Mouse (Mus musculus) forebrain, embryonic 10.5 days (tissue): Measurements from ENCODE around the gene Nalcn. TPM values are rescaled to one million over a fixed set of nuclear protein-coding genes. Genes with fewer than 3 reads are reported as not detected.
"Not testable (repeated sequence)": the region's sequence is repeated elsewhere in the genome, so short reads cannot be mapped to it uniquely, and the experiment has no call there.

Source experiments
- DNase-seq: peaks from one replicate; pipeline ENCODE4 v3.0.0-alpha.2; 2017; ENCODE audit warnings: low spot score; ENCODE audit errors: extremely low spot score
- H3K27ac ChIP-seq: fragments of 300-500 bp; sonication (generic); 2 replicates; pipeline ENCODE4 v1.5.1; 2016; ENCODE audit warnings: mild to moderate bottlenecking
- H3K27me3 ChIP-seq: fragments of 300-500 bp; sonication (generic); 2 replicates; pipeline ENCODE4 v1.6.1; 2016; ENCODE audit warnings: mild to moderate bottlenecking; ENCODE audit not compliant: poor library complexity, severe bottlenecking
- H3K36me3 ChIP-seq: fragments of 300-500 bp; sonication (generic); replicated peaks from 2 replicates; pipeline ENCODE4 v1.6.1; 2016; ENCODE audit warnings: mild to moderate bottlenecking, moderate library complexity
- H3K4me1 ChIP-seq: fragments of 300-500 bp; sonication (generic); 2 replicates; pipeline ENCODE4 v1.6.1; 2016
- H3K4me3 ChIP-seq: fragments of 300-500 bp; sonication (generic); 2 replicates; pipeline ENCODE4 v1.5.1; 2016; ENCODE audit warnings: mild to moderate bottlenecking, moderate library complexity
- H3K9me3 ChIP-seq: fragments of 300-500 bp; sonication (generic); 2 replicates; pipeline ENCODE4 v1.6.1; 2016; ENCODE audit warnings: mild to moderate bottlenecking, moderate library complexity
- WGBS: fragments of 180-500 bp; shearing (Covaris S2); methylation state at CpG from one replicate; pipeline ENCODE4 v1.1.7; 2016; 5-methylcytosine and 5-hydroxymethylcytosine counted together
- polyA plus RNA-seq: library from polyadenylated mRNA; unstranded; fragments of >200 nt; fragmentation: Nextera tagmentation; extraction: Ambion mirVana; gene quantifications from 2 replicates; pipeline ENCODE4 v1.2.1, GENCODE M21; 2016

Nalcn gene
- polyA plus RNA-seq = 1.5 and 1.8 TPM in 2 replicates

DNA sequence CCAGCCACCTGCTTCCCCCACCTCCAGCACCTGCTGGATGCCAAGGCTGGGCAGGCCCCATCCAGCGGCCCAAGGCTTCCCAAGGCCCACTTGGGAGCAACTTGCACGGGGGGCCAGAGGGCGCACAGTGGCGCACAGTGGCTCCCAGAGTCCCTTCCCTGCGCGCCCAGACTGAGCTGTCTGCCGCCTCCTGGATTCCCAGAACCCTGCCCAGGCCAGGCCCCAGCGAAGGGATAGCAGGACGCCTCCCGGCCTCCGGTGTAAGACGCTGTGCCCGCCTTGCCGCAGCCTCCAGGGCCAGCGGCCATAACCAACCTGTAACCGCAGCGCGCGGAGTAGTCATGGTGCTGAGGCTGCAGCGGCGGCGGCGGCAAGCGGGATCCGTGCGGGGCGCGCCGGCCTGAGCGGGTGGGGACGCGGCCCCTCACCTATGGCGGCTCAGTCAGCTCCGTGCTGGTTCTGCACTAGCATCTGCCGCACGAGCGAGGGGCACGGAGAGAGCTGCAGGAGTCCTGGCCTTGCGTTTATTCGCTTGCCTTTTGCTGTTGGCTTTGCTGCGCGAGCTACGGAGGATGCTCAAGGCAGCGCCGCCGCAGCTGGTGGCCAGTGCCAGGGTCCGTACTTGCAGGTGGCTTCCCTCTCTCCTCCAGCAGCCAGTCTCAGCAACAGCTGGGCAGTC, at the start of gene Nalcn:
Gene Nalcn (minus strand): TSS at position 644 of the 679 bp plus-strand sequence.
- H3K9me3 ChIP-seq = no peaks in the 10 kb centered on the region
- H3K27me3 ChIP-seq = peaks cover 21% of the 10 kb centered on the region
- peak; percentile 66 for DNase-seq
- peaks cover 19% of the 10 kb centered on the region for H3K4me1 ChIP-seq
- under 1% methylated on average over 47 of the region's 47 CpGs for WGBS
- H3K4me3 ChIP-seq = peak within 1 kb of the TSS; percentile 66
- H3K27ac ChIP-seq = peak within 1 kb of the TSS; percentile 88
- H3K36me3 ChIP-seq = no peaks in the 10 kb centered on the region

DNA sequence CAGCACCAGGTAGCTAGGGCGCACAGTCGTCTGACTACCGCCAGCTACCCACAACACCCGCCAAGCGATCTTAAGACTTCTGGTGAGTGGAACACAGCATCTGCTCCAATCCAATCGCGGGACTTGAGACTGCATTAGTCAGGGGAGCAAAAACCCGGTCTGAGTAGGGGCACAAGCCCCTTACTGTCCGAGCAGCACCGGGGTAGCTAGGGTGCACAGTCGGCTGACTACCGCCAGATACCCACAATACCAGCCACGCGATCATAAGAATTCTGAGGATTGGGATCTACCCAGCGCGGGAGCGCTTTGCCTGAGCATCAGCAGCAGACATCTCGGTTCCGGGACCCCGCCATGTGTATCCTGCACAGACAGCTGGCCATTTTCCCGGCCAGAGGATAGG, 44.1 kb upstream of the Nalcn start:
- not testable (repeated sequence) for DNase-seq, H3K4me3 ChIP-seq, H3K36me3 ChIP-seq, H3K27me3 ChIP-seq, H3K27ac ChIP-seq, H3K4me1 ChIP-seq, H3K9me3 ChIP-seq
- WGBS = 89% methylated on average over 21 of the region's 21 CpGs

DNA sequence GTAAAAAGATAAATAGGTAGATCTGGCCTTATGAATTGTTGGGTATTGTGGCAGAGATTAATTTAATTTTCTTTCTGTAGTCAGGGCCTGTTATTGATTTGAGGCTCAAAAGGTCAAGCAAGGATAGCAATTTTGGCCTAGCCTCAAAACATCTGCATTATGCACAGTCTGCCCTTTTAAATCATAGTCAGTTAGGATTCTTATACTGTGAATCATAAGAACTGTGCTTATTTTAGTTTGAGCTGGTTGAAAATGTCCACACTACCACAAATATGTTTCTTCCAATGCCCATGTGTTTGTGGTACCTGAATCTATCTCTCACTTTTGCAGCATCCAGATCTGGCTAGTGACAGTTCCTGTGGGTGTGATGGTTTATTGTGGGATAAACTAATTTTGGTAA, 37.5 kb upstream of the Nalcn start:
- Histone ChIP-seq H3K4me1 (peaks cover 11% of the 10 kb centered on the region), H3K36me3 (no peaks in the 10 kb centered on the region), H3K27me3 (no peaks in the 10 kb centered on the region), H3K27ac (no peak overlapping the region), H3K9me3 (no peaks in the 10 kb centered on the region), H3K4me3 (no peak overlapping the region)
- no peak for DNase-seq

DNA sequence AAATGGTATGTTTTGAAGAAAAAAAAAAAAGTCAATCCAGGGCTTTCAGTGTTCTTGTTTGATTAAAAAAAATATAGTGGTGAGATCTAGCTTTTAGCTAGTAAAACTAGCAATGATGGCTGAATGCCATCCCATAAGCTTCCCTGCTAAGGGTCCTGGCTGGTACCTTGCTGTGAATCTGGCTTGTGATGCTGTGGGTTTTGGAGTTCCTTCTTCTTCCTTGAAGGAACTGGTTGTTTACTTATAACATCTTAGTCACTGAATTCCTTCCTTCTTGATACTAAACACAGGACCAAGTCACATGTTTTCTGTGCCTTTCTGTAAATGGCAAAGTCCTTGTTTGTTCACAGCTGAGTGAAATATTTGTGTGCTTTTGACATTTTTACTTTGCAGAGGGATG, 36.3 kb upstream of the Nalcn start:
- H3K27me3 ChIP-seq = no peaks in the 10 kb centered on the region
- H3K4me3 ChIP-seq = no peak overlapping the region
- H3K36me3 ChIP-seq = no peaks in the 10 kb centered on the region
- no peak for DNase-seq
- peaks cover 11% of the 10 kb centered on the region for H3K4me1 ChIP-seq
- H3K27ac ChIP-seq = no peak overlapping the region
- no peaks in the 10 kb centered on the region for H3K9me3 ChIP-seq

DNA sequence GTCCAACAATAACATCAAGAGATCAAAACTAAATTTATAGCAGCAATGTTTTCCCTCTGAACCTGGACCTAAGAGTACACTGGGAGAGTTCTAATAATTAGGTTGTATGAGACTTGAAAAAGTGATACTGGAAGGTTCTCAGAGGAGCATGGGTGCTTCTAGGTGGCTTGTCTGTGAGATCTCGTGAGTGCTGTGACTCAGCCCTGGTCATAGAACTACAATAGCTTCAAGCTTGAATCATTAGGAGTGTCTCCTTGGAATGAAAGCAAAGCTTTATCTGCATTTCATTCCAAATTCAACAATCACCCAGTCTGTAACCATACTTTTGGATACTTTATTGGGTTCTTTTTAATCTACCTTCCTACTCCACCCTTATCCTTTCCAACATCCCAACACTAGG, 35.4 kb upstream of the Nalcn start:
- 88% methylated on average over 1 of the region's 1 CpGs for WGBS
- no peaks in the 10 kb centered on the region for H3K27me3 ChIP-seq
- H3K9me3 ChIP-seq = no peaks in the 10 kb centered on the region

DNA sequence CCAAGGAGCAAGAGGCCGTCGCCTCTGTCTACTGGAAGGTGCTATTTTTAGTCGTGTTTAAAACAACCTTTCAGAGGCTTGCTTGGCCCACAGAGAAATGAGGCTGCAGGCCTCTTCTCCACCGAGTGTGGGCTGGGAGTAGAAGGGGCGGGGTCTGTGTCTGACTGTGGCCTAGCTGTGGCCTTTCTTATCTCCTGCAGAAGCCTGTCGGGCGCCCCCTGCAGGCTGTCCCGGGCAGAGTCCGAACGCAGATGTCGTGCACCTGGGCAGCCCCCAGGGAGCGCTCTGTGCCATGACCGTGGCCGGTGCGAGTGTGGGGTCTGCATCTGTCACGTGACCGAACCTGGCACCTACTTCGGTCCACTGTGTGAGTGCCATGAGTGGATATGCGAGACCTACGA, 34.1 kb upstream of the Nalcn start:
- 22% methylated on average over 20 of the region's 20 CpGs for WGBS
- peaks cover 11% of the 10 kb centered on the region for H3K4me1 ChIP-seq

More for the DNA sequence above, 35.4 kb upstream of the Nalcn start:
- Histone ChIP-seq H3K36me3 (no peaks in the 10 kb centered on the region), H3K4me3 (no peak overlapping the region), H3K27ac (no peak overlapping the region), H3K4me1 (peaks cover 11% of the 10 kb centered on the region)
- no peak for DNase-seq

DNA sequence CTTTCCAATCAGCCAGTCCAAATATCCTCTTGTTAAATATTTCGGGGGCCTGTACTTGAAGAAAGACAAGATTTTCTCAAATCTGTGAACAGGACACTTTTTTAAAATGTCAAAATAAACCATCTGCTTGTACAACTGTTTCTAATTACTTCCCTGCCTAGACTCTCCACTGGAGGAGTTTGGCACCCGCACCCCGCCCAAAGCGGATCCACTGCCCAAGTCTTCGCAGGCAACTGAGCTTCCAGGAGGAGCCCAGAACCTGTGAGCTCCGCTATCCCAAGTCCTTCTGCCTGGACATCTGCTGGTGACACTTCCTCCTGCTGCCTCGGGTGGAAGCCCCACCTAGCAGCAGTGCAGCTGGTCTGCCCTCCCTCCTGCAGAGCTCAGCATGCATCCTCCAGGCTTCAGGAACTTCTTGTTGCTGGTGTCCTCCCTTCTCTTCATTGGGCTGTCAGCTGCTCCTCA, 33.0 kb upstream of the Nalcn start, which contains the start of gene Itgbl1:
Gene Itgbl1 (plus strand): TSS at position 51 of the 465 bp plus-strand sequence.
- Histone ChIP-seq H3K27ac (no peak within 1 kb of the TSS), H3K36me3 (no peaks in the 10 kb centered on the region), H3K9me3 (no peaks in the 10 kb centered on the region), H3K27me3 (no peaks in the 10 kb centered on the region), H3K4me3 (no peak within 1 kb of the TSS), H3K4me1 (peaks cover 11% of the 10 kb centered on the region)
- WGBS = 30% methylated on average over 7 of the region's 7 CpGs
- no peak for DNase-seq

More for the DNA sequence above, 34.1 kb upstream of the Nalcn start:
- no peaks in the 10 kb centered on the region for H3K36me3 ChIP-seq
- DNase-seq = peak; percentile 66
- no peaks in the 10 kb centered on the region for H3K27me3 ChIP-seq
- no peak overlapping the region for H3K27ac ChIP-seq
- H3K9me3 ChIP-seq = no peaks in the 10 kb centered on the region
- no peak overlapping the region for H3K4me3 ChIP-seq

DNA sequence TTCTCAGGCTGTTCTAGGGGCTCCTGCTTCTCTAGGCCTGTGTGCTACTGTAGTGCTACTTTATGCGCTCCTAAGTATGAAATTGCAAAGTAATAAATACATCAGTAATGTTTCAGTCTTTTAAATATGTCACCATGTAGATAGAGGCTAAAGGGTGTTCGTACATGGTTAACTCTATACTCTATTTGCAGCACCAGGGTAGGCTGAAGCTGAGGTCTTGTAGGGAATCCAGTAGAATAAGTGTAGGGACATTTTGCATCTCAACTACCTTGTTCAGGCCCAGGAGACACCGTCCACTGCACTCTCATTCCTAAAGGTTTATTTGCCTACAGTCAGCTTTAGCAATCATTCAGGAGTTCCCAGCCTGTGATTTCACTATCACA, 227 bp upstream of the Nalcn start:
- H3K4me1 ChIP-seq = peaks cover 19% of the 10 kb centered on the region
- peaks cover 21% of the 10 kb centered on the region for H3K27me3 ChIP-seq
- peak overlapping the region; percentile 88 for H3K27ac ChIP-seq
- H3K36me3 ChIP-seq = no peaks in the 10 kb centered on the region
- WGBS = 57% methylated on average over 3 of the region's 3 CpGs
- DNase-seq = no peak
- H3K9me3 ChIP-seq = no peaks in the 10 kb centered on the region
- peak overlapping the region; percentile 66 for H3K4me3 ChIP-seq

DNA sequence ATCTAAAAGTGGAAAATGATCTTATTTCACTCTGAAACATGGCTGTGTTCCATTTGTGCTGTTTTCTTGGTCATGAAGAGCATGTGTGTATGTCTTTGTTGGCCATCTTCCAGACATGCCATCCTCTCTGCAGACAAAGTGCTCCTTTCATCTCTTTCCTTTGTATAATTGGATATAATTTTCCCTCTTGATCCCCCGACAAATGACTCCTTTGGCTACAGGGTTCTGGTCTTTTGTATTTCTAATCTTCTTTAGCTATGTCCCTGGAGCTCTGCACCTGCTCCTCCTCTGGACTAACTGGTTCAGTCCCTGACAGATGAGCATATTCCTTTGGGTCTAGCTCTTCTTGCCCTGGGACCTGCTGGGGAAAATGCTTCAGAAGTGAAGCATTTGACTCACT, 4.0 kb downstream of the Nalcn start:
- H3K4me1 ChIP-seq = peaks cover 19% of the 10 kb centered on the region
- no peaks in the 10 kb centered on the region for H3K36me3 ChIP-seq
- H3K4me3 ChIP-seq = no peak overlapping the region
- H3K9me3 ChIP-seq = no peaks in the 10 kb centered on the region
- 18% methylated on average over 1 of the region's 1 CpGs for WGBS
- no peak overlapping the region for H3K27ac ChIP-seq
- no peak for DNase-seq
- H3K27me3 ChIP-seq = peaks cover 18% of the 10 kb centered on the region

DNA sequence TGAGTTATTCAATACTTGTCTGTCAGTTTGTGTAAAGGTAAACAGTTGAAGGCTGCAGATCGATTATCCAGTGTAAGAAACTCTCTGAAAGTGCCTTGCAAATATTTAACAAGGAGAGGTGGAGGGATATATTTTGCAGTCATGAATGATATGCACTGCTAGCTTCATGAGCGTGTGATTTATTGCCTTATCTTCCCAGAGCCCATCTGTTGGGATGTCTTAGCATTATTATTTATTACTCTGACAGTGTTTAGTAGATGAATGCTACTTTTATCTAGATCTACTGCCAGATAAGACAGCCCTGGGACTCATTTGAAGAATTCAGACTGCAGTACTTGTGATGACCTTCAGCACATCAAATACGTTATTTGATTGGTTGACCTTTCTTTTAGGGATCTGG, 31.7 kb downstream of the Nalcn start:
- no peaks in the 10 kb centered on the region for H3K4me1 ChIP-seq
- no peaks in the 10 kb centered on the region for H3K27me3 ChIP-seq
- no peaks in the 10 kb centered on the region for H3K9me3 ChIP-seq
- no peak for DNase-seq
- H3K36me3 ChIP-seq = no peaks in the 10 kb centered on the region
- 76% methylated on average over 3 of the region's 3 CpGs for WGBS
- no peak overlapping the region for H3K27ac ChIP-seq
- no peak overlapping the region for H3K4me3 ChIP-seq

DNA sequence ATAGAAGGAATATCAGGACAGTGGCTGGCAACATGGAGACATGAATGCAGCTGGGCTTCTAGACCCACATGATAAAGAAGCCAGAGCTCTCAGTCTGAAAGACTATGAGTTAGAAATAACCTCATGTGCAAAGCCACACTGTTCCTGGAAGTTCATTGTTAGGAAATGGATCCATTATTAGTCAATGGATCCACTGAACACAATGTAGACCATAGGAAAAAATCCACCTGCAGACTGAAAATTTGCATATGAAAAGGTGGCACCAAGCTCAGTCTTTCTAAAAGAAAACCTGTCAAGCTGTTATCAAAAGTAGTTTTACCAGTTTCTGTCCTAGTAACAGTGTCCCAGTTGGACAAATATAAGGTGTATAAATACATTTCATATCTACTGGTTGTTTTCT, 39.5 kb downstream of the Nalcn start:
- Histone ChIP-seq H3K36me3 (no peaks in the 10 kb centered on the region), H3K4me3 (no peak overlapping the region), H3K9me3 (no peaks in the 10 kb centered on the region), H3K4me1 (peaks cover 6% of the 10 kb centered on the region; the same call in 1 of the 2 replicates), H3K27me3 (no peaks in the 10 kb centered on the region), H3K27ac (no peak overlapping the region)
- DNase-seq = no peak

DNA sequence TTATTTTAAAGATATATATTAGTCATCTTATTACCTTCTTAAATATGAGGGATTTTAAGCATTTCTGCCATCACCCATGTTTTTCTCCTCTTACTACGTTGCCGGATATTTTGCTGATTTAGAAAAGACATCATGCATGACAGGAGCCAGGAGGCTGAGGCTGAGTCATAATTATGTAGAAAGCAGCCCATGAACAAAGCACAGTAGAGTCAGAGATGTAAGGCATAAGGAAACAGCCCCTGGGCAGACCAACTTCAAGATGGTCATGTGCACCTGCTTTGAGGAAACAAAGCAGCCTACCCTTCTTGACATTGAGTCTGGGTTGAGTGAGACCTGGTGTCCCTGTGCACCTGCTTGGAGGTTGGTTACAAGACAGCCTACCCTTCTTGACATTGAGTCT, 44.5 kb downstream of the Nalcn start:
- Histone ChIP-seq H3K27me3 (no peaks in the 10 kb centered on the region), H3K4me1 (peaks cover 3% of the 10 kb centered on the region; the same call in 1 of the 2 replicates), H3K36me3 (no peaks in the 10 kb centered on the region), H3K4me3 (no peak overlapping the region), H3K27ac (no peak overlapping the region), H3K9me3 (no peaks in the 10 kb centered on the region)
- WGBS = 94% methylated on average over 2 of the region's 2 CpGs
- no peak for DNase-seq

DNA sequence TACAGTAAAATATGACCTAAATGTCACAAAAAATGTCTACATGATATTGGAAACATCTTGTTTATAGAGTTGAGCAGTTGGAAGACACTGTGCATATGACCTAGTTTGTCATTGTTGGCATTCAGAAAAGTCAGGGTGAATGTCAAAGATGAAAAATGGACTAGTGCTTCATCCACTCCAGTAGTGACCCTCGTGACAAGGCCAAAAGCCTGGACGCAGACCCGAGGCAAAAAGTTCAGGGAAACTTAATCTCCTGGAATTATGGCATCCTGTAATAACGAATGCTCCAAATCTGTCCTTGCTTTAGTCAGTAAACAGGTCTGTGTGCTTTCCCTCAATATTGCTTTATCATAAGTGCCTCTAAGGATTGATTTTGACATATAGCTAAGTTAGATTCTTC, 51.6 kb downstream of the Nalcn start:
- Histone ChIP-seq H3K4me1 (no peaks in the 10 kb centered on the region), H3K27me3 (no peaks in the 10 kb centered on the region), H3K36me3 (no peaks in the 10 kb centered on the region), H3K4me3 (no peak overlapping the region), H3K27ac (no peak overlapping the region), H3K9me3 (no peaks in the 10 kb centered on the region)
- no peak for DNase-seq
- 92% methylated on average over 4 of the region's 4 CpGs for WGBS

DNA sequence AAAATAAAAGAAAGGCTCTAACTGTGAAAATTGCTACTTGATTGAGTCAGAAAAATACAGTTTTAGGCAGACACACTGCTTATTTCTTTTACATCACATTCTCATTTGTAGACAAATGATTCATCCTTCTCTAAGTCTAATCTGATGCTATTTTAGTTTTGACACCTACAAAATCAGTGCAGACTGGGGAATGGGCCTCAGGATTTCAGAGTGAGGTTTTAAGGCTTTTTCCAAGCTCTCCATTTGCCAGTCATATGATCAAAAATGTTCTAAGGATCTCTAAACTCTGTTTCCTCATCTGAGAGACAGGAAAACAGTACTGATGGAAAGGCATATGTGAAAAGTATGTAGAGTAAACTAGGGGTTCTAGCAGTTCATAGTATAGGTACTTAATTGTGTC, 52.0 kb downstream of the Nalcn start:
- H3K4me1 ChIP-seq = no peaks in the 10 kb centered on the region
- no peaks in the 10 kb centered on the region for H3K27me3 ChIP-seq
- no peak overlapping the region for H3K4me3 ChIP-seq
- no peak overlapping the region for H3K27ac ChIP-seq
- no peak for DNase-seq
- no peaks in the 10 kb centered on the region for H3K36me3 ChIP-seq
- no peaks in the 10 kb centered on the region for H3K9me3 ChIP-seq
